Mouse (Mus musculus): ENCODE measurements around the gene Bicra.

The Bicra gene

DNA sequence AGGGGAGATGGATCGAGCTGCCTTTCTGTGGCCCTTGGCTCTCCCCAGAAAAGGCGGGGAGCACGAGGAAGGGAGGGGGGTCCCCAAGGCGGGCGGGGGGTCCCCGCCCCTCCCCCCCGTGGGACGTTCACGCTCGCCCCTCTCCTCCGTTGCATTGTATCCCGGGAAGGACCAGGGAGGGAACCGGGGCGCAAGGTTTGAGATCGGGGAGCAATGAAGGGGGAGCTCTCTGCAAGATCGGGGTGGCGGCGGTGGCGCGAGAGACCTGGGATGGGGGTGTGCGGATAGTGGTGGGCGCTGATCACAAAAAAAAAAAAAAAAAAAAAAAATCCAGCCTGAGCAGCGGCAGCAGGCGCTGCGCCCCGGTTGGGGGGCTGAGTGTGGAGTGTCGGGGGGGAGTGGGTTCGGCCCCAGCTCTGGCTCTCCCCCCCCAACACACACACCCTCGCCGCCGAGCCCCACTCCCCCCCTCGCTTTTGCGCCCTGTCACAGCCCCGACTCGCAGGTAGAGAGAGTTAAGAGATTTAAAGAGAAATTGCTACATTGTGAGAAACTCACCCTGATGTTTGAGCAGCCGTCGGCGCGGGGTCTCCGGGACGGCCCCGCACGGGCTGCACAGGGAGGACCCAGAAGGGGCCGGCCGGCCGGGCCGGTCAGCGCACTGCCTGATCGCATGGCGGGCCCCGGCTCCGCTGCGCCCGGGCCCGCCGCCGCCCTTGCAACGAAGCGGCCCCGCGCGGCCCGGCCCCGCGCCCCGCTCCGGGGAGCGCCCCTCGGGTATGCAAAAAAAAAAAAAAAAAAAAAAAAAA lies at the start of gene Bicra:
Gene Bicra, minus strand, starts transcription at position 584 of the 809 bp plus-strand sequence.
- peak; percentile 85 for DNase-seq

GRCm38 (mm10) chr7:16094592-16094991 lies 46.9 kb upstream of the Bicra start:
- DNase-seq: no peak

- DNase-seq: no peak
Observed at GRCm38 (mm10) chr7:16087587-16087986, 39.9 kb upstream of the Bicra start.

DNA sequence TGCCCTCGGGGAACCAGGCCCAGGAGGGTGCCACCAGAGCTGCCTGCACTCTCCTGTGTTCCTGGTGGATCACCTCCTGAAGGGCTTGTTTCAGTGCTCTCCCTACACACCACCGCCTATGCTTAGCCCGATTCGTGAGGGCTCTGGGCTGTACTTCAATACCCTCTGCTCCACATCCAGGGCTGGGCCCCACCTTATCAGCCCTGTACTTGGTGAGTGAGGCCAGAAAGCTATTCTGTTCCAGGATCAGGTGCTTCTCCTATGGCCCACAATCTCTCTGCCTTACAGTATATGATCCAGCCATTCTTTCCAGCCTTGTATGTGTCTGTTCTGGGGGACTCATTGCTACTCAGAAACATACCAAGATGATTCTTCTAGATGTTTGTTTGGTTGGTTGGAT lies 35.6 kb upstream of the Bicra start:
- DNase-seq: no peak

GRCm38 (mm10) chr7:16080581-16080980 lies 32.9 kb upstream of the Bicra start:
- no peak for DNase-seq

DNA sequence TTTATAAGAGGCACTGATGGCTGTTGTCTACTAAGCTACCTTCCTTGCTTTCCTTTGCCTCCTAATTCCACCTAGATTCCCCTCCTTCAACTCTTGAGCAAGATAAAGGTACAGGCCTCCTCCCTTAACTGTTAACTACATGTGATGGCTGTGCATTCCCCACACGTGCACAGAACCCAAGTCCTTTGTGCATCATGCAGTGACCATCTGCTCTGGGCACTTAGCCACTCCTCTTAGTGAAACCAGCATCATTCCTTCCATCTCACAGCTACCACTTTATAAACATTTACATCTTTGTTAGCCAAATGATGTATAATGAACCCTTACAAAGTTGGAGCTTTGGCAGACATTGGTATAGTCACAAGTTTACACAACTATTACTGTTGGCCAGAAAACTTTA lies 32.2 kb upstream of the Bicra start:
- DNase-seq: no peak

DNA sequence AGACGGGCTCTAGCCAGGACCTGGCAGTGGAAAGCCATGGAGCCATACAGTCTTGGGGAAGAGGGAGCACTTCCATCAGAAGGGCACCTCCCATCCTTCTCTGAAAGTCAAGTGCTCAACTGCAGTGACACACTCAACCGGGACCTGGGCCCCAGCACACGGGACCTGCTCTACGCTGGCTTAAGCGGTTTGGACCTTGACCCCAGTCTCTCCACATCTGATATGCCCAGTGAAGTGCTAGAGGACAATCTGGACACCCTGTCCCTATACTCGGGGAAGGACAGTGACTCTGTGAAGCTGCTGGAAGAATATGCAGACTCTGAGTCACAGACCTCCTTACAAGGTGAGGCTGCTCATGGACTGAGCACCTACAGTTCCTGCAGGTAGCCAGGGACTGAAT lies 24.2 kb upstream of the Bicra start:
- DNase-seq: no peak

- no peak for DNase-seq
Observed at GRCm38 (mm10) chr7:16070846-16071245, 23.1 kb upstream of the Bicra start.

DNA sequence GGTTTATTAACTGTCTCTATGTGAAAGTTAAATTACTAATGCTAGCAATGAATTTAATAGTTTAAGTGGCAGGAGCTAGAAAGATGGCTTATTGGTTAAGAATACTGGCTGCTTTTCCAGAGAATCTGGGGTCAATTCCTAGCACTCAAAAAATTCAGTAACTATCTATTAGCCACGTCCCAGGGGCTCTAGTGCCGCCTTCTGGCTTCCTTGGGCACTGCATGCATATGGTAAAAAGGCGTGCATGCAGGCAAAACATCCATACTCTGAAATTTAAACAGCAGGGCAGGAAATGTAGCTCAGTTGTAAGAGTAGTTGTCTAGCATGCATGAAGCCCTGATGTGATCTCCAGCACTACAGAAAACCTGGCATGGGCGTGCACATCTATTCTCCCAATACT lies 15.8 kb upstream of the Bicra start:
- DNase-seq: peak; percentile 41

GRCm38 (mm10) chr7:16062099-16062420 lies 14.3 kb upstream of the Bicra start:
- DNase-seq: no peak

- DNase-seq: no peak
Observed at GRCm38 (mm10) chr7:16061219-16062098, 13.7 kb upstream of the Bicra start, which contains the start of gene Zfp541. TSS of gene Zfp541 (plus strand) at chr7:16061814.

DNA sequence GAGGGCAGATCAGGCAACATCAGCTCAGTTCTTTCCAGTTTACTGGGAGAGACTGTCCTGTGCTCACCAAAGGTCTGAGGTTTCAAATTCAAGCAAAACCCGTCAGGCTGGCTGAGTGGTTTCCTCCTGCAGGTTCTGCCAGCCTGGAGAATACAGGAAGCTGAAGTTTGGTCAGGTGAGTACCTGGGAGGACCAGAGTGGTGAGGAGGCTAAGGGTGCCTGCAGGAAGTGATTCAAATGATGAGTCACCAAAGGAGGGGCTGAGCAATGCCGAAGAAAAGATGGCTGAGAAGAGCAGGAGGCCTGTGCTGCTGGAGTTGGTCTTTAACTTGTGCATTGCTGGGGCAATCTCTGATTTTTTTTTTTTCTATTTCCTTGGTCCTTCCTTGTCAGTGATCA lies 9.4 kb upstream of the Bicra start:
- peak; percentile 31 for DNase-seq

- no peak for DNase-seq
Observed at GRCm38 (mm10) chr7:16056459-16057135, 8.9 kb upstream of the Bicra start.

DNA sequence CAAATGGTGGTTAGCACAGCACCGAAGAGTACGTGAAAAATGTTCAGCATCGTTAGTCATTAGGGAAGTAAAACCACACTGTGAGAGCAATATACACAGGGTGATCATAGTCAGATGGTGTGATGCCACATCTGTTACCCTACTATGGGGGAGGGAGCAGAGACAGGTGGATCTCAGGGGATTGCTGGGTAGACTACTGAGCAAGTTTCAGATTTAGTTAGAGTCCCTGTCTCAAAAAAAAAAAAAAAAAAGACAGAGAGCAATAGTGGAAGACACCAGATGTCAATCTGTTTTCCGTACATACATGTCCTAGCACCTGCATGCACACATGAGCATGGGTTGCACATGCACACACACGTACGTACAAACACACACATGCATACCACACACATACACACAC lies 7.9 kb upstream of the Bicra start:
- DNase-seq: no peak

- DNase-seq: no peak
Observed at GRCm38 (mm10) chr7:16054966-16055365, 7.2 kb upstream of the Bicra start.

DNA sequence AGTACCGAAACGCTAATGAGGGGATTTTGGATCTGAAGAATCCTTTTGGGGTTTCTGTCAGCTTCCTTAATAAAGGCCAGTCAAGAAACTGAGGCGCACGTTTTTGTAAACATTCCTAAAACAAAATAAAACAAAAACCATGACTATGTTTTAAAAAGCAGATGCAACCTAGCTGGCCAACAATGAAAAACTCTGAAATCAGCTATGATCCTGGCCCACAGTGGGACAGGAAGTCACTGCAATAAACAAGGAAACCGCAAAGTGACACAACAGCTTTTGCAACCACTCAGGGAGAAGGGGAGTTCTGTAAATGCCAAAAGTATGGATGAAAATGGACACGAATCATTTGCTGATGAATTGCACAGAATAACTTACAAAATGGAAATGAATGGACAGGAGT lies 5.4 kb upstream of the Bicra start:
- DNase-seq: no peak

- DNase-seq: peak; percentile 97
Observed at GRCm38 (mm10) chr7:16052684-16053083, 5.0 kb upstream of the Bicra start.

DNA sequence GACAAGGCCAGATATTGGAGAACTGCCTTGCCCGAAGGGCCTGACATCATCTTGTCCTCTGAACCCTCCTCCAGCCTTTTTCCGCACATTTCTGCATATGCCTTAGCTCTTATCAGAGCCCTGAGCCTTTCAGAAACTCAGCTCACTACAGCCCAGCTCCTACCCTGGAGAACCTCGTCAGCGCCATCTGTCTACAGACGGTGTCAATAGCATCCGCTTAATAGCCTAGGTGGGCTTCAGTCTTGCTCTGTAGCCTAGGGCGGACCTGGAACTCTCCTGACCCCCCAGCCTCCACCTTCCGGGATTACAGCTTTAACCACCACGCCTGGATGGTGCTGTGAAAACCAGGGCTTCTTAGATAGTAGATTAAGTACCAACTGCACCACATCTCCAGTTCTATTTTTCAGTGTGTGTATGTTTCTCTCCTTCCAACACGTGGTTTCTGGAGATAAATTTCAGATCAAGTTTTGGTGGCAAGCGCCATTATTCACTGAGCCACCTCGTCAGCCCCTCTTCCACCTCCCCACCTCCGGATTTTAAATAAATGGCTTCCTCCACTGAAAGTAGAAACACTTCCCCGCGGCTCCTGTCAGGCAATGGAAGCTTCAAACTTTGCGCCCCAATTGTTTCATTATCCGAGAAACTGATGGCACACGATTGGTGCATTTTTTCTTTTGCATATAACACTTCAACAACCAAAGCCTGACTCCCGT lies 4.3 kb upstream of the Bicra start:
- peak; percentile 89 for DNase-seq

GRCm38 (mm10) chr7:16050600-16050999 lies 2.9 kb upstream of the Bicra start:
- no peak for DNase-seq

- no peak for DNase-seq
Observed at GRCm38 (mm10) chr7:16049576-16049915, 1.8 kb upstream of the Bicra start.

DNA sequence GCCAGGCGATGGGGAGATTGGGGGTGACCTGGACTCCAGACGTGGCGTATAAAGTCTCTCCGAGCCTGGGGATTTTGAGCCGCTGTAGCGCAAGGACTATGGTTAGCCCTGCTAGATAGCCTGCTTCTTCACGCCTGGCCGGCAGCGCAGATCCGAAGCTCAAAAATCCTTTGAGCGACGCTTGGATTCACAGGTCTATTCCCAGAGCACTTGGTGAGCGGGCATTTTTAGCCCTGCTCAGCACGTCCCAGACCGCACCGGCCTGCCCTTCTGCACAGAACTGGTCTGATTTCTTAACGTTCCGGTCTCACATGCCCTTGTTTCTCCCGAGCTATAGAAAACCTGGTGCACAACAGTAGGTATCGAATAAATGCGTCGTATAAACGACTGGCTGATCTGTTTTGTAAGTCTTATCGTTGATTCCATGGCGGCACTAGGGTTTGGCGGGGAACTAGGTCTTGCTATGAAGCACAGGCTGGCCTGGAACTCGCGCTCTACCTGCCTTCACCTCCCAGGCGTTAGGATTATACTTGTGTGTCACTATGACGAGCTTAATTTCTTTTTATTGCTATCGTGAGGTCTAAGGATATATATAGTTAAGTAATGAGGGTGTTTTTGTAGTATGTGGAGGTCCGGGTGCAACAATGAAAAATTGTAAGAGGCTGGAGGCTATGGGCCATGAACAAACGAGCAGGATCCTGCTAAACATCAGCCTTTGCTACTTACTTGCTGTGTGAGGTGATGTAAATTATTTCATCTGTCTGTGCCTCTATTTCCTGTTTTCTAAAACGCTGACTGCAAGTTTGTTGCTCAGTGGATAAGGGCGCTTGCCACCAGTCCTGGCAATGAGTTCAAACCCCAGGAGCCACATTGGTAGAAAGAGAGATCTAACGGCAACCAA lies 1.2 kb upstream of the Bicra start:
- DNase-seq: no peak

DNA sequence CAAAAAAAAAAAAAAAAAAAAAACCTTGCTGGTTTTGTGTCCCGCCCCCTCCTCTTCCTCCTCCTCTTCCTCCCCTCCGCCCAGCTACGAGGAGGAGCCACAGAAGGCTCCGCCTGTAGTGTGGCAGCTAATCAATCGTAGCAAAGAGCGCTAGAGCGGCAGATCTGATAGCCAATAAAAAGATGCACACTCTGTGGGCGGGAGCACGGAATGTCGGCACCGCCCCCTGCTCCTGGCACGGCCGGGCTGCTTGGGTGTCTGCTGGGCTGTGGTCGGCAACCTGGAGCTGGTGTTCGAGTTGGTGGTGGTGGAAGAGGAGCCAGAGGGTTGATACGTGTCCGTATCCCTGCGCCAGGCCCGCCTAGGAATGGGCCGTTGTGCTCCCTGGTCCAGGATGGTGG lies 443 bp upstream of the Bicra start:
- DNase-seq: peak; percentile 98

Measured in thymus, postnatal 25 days (tissue).